Mouse (Mus musculus) stomach, postnatal 0 days (tissue): ENCODE measurements around the gene Cyp2g1.

Experiments used
- CTCF ChIP-seq: IDR thresholded peaks from 2 replicates; pipeline ENCODE4 v1.5.1; 2016; ENCODE audit warnings: antibody characterized with exemption, low read depth, mild to moderate bottlenecking, moderate library complexity
- EP300 ChIP-seq: optimal IDR thresholded peaks from 2 replicates; pipeline ENCODE3; 2016; ENCODE audit warnings: antibody characterized with exemption

DNA sequence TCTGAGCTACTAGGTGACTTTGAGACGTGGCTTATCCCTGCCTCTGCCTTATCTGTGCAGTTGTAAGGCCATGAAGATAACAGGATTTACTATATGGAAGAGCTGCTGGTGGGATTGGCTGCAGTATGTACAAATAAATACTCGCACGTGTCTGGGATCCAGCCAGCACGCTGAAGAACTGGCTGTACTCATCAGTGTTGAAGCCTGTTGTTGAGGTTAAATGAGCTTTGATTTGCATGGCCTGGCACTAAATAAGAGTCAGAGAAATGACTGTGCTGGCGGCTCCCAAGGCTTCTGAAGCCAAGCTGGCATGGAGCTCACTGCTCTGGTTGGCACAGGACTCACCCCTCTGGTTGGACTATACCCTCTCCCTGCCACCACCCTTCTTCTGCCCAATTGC is 25.5 kb upstream of the Cyp2g1 start:
- TF ChIP-seq EP300 = no peak
- TF ChIP-seq CTCF = no peak
